Mouse (Mus musculus): ENCODE data around the gene Grk5.
"Not testable (repeated sequence)": the region's sequence is repeated elsewhere in the genome, so short reads cannot be mapped to it uniquely, and the experiment has no call there.

Grk5 gene

GRCm38 (mm10) chr19:60911653-60912052 is 22.1 kb downstream of the Grk5 start:
- no peak for DNase-seq (ENCODE audit: low spot score in 2 of 2)

DNA sequence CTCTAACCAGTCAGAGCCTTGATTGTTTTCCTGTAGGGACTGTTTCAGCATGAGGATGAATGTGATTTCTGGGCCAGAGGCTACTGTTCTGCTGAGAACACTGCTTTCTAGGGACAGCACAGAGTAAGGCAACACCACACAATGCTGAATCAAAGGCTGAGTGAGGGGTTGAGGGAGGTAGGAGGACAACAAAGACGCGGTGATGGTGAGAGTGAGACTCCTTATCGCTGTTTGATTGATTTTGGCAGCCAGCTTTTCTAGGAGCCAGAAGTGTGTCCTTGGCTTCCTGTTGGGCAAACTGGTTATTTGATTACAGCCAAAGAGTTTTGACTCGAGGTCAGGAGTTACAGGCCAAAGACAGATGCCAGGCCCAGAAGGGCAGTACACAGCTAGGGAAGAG is 25.7 kb downstream of the Grk5 start:
- no peak for DNase-seq (ENCODE audit: low spot score in 2 of 2)

DNA sequence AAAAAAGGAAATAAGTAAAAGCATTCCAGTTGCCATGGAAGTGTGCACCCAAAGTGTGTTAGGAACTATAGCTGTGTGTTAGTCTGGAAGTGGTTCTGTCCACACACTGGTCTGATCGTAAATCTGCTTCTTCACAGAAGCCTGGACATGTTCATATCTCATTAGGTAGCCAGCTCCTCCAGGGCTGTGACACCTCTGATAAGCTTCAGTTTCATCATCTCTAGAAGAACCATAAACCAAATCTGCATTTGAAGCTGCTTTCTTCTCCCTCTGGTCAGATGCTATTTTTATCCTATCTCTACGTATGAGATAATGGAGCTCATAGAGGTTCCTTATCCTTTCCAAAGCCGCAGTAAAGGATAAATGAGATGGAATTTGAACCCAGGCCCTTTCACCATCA is 26.3 kb downstream of the Grk5 start:
- DNase-seq (ENCODE audit: low spot score in 2 of 2): no peak

DNA sequence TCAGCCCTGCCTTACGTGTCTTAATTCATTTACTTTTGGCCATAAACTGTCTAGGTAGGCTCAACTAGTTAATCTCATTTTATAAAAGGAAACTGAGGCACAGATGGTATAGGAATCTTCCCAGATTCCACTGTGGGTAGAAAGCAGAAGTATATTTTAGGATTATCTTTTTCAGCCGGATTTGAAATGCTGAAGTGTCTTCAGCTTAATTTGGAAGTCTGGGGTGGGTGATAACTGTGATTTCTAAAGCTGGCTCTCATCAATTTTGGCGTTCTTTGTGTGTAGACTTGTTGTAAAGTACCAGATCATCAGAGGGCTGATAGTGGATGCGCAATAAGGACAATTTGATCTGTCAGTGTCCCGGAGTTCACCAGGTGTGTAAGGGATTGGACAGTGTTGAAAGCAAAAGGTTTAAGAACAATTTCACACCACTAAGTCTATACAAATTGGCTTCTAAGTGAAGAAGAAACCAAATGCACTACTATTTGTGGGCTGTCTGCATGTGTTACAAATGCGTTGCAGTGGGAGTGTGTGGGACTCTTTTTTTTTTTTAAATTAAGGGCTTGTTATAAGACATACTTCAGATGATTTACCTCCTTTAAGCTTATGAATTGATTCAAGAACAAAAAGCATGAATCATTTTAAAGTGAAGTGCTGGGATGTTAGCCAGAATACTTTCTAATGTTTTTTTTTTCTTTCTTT is 27.5 kb downstream of the Grk5 start:
- DNase-seq (ENCODE audit: low spot score in 2 of 2): no peak

- not testable (repeated sequence) for DNase-seq (ENCODE audit: low spot score in 2 of 2)
These were observed 35.0 kb downstream of the Grk5 start for GRCm38 (mm10) chr19:60924534-60924933.

- peak; percentile 16 to 27 for DNase-seq (ENCODE audit: low spot score in 2 of 2)
These were observed 45.5 kb downstream of the Grk5 start for GRCm38 (mm10) chr19:60935001-60935400.

DNA sequence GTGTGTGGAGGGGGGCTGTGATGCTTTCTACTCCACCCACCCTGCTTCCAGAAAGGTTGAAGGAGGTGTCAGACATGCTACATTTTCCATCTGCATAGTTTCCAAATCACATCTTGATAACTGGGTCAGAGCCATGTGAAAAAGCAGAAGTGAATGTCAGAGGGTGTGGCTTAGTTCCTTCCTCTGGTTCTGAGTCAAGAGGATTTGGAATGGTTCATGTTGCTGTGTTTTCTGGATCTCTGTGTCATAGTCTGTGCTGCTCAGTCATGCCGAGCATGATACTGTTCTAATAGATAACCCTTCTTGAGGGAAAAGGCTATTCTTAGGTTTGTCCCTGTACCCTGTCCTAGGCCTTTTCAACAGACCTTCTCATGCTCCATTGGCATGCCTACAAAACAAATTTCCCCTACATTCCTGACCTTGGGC is 50.4 kb downstream of the Grk5 start:
- DNase-seq (ENCODE audit: low spot score in 2 of 2): peak; percentile 36 to 48

GRCm38 (mm10) chr19:60940866-60941265 is 51.3 kb downstream of the Grk5 start:
- no peak for DNase-seq (ENCODE audit: low spot score in 2 of 2)

DNA sequence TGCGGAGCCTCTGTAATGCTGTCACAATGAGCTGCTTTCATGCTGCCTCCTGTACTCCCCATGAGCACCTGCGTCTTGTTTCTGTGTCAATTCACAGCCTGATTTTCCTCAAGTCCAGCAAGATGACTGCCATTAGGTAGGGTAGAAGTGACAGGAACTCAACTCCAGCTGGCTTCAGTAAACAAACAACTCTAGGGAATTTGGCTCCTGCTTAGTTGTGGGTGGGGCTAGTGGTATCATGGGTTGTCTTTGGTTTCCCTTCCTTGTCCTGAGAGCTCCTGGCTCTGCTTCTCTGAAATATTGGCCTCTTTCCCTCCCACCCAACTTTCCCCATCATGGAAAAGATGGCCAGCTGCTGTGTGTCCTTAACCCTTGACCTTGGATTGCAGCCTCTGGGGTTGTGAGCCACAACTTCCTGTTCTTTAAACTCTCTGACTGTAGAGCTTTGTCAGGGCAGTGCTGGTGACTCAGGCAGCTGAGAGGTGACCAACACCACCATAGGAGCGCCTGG is 56.3 kb downstream of the Grk5 start:
- peak; percentile 28 to 54 for DNase-seq (ENCODE audit: low spot score in 2 of 2)

DNA sequence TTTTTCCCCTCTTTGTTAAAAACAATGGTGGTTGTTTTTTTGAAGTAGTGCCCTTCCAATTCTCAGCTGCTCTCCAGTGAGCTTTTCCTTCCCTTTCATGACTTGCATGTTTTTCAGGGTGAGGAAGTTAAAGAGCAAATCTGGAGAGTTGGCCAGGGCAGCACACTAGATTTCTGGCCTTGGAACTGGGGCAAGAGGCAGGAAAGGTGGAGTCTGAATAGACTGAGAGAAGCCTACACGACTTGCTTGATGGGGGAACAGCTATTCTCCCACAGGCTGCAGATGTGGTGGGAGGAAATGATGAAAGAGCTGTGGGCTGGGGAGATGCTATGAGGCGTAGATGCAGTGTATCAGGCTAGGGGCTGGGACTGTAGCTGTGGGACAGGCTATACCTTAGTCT is 57.1 kb downstream of the Grk5 start:
- peak; percentile 35 to 40 for DNase-seq (ENCODE audit: low spot score in 2 of 2)

GRCm38 (mm10) chr19:60948996-60949395 is 59.4 kb downstream of the Grk5 start:
- no peak for DNase-seq (ENCODE audit: low spot score in 2 of 2)

DNA sequence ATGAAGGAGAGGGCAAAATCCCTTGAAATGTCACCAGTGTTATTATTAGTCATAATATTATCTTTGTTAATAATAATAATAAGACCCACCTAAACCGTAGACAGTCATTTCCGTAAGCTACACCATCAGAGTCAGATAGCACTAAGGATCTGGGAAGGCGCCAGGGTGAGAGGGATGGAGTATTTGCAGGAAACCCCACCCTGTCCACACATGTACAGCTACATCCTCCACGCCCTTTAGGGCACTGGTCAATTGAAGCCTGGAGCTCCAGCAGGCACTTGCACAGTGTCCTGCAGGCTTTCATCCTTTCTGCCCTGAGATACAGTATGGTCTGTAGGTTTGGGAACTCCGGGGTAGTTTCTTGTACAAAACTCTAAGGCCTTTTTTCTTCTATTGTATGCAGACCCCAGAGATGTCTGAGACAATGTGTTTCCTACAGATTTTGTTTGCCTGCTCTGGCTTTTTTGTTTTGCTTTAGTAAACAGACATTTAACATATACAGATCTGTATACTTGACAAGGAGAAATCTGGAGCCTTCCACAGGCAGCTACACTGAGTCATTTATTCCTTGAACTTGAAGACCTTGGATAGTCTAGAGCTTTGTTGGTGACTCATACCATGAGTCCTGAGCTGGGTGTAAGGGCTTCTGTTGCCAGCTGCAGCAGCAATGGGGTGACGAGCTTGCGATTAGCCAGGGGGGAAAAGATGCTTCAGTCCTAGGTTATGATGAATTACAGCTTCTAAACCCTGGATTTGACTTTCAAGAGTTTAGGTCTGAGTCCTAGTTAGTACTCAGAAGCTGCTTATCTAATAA is 60.7 kb downstream of the Grk5 start:
- no peak for DNase-seq (ENCODE audit: low spot score in 2 of 2)

DNA sequence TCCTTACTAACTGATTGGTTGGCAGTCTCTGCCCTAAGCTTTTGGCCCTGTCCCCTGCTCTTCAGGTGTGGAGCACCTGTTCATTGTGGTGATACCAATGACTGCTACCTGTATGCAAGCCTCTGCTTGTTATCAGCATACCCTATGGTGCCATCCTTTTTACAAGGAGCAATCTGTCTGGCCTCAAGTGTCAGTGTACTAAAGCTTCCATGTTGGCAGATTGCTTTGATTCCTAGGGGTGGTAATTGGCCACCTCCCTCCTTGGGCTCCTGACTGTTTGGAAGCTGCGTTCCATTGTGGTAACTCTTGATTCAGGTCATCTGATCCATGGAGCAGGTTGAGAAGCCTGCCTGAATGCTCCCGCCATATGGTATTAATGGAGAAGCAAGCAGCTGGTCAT is 65.6 kb downstream of the Grk5 start:
- no peak for DNase-seq (ENCODE audit: low spot score in 2 of 2)

GRCm38 (mm10) chr19:60955712-60956111 is 66.2 kb downstream of the Grk5 start:
- no peak for DNase-seq (ENCODE audit: low spot score in 2 of 2)

DNA sequence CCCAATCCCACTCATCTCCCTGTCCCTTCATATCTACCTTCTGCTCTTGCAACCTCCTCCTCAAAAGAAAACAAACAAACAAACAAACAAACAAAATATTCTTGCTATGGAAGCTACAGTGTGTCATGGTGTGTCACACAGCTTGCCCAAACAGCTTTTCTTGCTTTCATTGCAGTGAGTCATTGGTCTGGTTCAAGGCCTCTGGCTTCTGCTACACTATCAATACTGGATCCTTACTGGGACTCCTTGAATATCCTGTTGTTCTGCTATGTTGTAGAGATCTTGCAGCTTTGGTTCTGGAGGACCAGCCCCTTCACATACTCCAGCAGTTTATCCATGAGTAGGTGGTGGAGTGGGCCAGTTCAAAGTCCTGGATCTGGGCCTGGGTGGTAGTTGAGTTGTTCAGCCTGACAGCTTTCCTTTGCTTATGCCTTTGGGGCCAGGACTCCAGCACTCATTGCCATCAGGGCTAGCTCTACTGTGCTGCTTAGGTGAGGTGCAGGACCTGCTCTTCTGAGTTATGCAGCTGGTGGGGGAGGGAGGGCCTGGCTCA is 66.7 kb downstream of the Grk5 start:
- no peak for DNase-seq (ENCODE audit: low spot score in 2 of 2)

GRCm38 (mm10) chr19:60959706-60960230 is 70.2 kb downstream of the Grk5 start:
- no peak for DNase-seq (ENCODE audit: low spot score in 2 of 2)

GRCm38 (mm10) chr19:60962358-60963061 is 73.0 kb downstream of the Grk5 start:
- DNase-seq (ENCODE audit: low spot score in 2 of 2): no peak

GRCm38 (mm10) chr19:60967909-60968308 is 78.4 kb downstream of the Grk5 start:
- DNase-seq (ENCODE audit: low spot score in 2 of 2): no peak

DNA sequence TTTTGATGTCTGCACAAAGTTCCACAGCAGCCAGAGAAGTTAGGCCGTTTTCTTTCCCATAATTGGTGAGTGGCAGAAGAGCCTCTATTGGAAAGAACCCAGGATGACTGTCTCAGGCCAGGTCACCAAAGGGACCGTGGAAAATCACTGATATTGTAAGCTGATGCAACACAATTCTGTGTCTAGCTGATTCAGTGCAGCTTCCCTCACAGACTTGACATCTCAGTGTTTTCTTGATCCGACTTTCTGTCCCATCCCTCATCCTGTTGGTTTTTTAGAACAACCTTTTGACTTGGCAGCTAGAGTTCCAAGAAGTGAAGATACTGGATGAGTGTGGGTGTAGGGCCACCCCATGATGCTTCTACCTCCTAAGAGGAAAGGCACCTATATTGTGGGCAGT is 80.9 kb downstream of the Grk5 start:
- no peak for DNase-seq (ENCODE audit: low spot score in 2 of 2)

DNA sequence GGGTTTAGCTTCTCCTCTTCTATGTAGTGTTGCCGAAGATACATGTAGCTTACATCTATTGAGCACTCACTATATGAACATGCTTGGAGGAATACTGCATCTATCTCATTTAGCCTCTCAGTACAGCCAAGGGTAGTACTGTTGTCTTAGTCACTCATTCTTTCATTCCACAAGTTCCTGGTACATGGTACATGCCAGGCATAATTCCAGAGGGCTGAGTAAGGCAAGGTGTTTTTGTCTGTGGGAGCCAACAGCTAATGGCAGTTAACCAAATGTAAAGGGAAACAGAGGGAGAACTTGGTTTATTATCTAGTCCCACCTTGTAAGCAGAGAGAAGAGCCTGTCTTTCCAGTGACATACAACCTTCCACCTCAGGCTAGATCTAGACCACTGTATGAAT is 82.0 kb downstream of the Grk5 start:
- no peak for DNase-seq (ENCODE audit: low spot score in 2 of 2)

- no peak for DNase-seq (ENCODE audit: low spot score in 2 of 2)
These were observed 82.9 kb downstream of the Grk5 start for GRCm38 (mm10) chr19:60972281-60973015.

All from spleen, postnatal 36 days (tissue).